Mouse (Mus musculus): Measurements from ENCODE around the gene Marf1. TPM values are rescaled to one million over a fixed set of nuclear protein-coding genes. Genes with fewer than 3 reads are reported as not detected.
A peak's percentile ranks its signal among the peaks of the same experiment; 100 is the strongest.
"Not testable (repeated sequence)": the region's sequence is repeated elsewhere in the genome, so short reads cannot be mapped to it uniquely, and the experiment has no call there.

Marf1 gene
- total RNA-seq, 2 experiments from 2014 or later, result 29.3 to 34.2 TPM

- no peak for DNase-seq (ENCODE audit: low spot score)
- intact Hi-C loops (cut with DNase I), result no loop called here
Measured at GRCm38 (mm10) chr16:14089296-14089695, 73.9 kb downstream of the Marf1 start.

GRCm38 (mm10) chr16:14088249-14088648, 74.9 kb downstream of the Marf1 start:
- no peak for DNase-seq (ENCODE audit: low spot score)
- intact Hi-C loops (cut with DNase I), result no loop called here

GRCm38 (mm10) chr16:14082925-14083324, 80.2 kb downstream of the Marf1 start:
- intact Hi-C loops (cut with DNase I), result no loop called here
- DNase-seq (ENCODE audit: low spot score), result no peak

- intact Hi-C loops (cut with DNase I), result no loop called here
- DNase-seq (ENCODE audit: low spot score), result no peak
Measured at GRCm38 (mm10) chr16:14070471-14071169, 92.5 kb downstream of the Marf1 start.

- intact Hi-C loops (cut with DNase I); DNase-seq (ENCODE audit: low spot score): not testable (repeated sequence)
Measured at GRCm38 (mm10) chr16:14068701-14069100, 94.5 kb downstream of the Marf1 start.

- DNase-seq (ENCODE audit: low spot score); intact Hi-C loops (cut with DNase I): not testable (repeated sequence)
Measured at GRCm38 (mm10) chr16:14066571-14066970, 96.6 kb downstream of the Marf1 start.

- intact Hi-C loops (cut with DNase I), result no loop called here
- DNase-seq (ENCODE audit: low spot score), result no peak
Measured at GRCm38 (mm10) chr16:14059869-14060268, 103.3 kb downstream of the Marf1 start.

Small RNAs within 50 kb of the gene (microRNA-seq; reads per million reads assigned to microRNA genes)
- gene Gm27671 (not detected), gene Mir484 (1,809 reads per million, percentile 83 among the genes with 10 or more reads in this experiment)

Other genes starting within 250 kb of the Marf1 start
- gene 2900011O08Rik, start 176.7 kb downstream of the Marf1 start, total RNA-seq (2021), result not detected
- gene Ifitm7, start 176.5 kb downstream of the Marf1 start, total RNA-seq (2021), result not detected
- 10 to 100 TPM; 30.0 TPM for gene Nde1, start 76 bp downstream of the Marf1 start, total RNA-seq (2021)
- gene Myh11, start 128.0 kb upstream of the Marf1 start, total RNA-seq (2021), result 10 to 100 TPM; 19.5 to 30.0 TPM
- 10 to 100 TPM; 60.0 to 63.6 TPM for gene Fopnl, start 154.1 kb upstream of the Marf1 start, total RNA-seq (2021)
- 10 to 100 TPM; 19.0 to 26.9 TPM for gene Abcc1, start 198.2 kb upstream of the Marf1 start, total RNA-seq (2021)